In genomic region chr7:61030321-61030720, GRCm38 (mm10) we compare ENCODE assay signal across 28 mouse cellular contexts.
DNase-seq lines count a peak whose midpoint lies in the region; ATAC-seq and TF ChIP-seq lines count a peak whose summit lies in the region.
"Had no signal": no experiment of that assay in that cellular context is flagged by ENCODE, and none has a peak within 500 bp of the region (broad histone marks: within the 10 kb centered on the region; RNA-seq: fewer than 3 reads in every experiment).

No protein-coding gene starts in this region.

- DNase-seq in hindbrain, embryonic 11.5 days (ENCODE audit: low spot score), result no peak
- peak; percentile 5 for DNase-seq in left cerebral cortex, adult 11 months (ENCODE audit: low spot score)
- no peak for DNase-seq in left cerebral cortex, postnatal 4 days
- no peak for DNase-seq in midbrain, embryonic 10.5 days (ENCODE audit: low spot score)
- peak; percentile 17 for DNase-seq in midbrain, postnatal 0 days (ENCODE audit: low spot score)
- DNase-seq in cerebellum, adult 11 months, result no peak
- DNase-seq: adrenal gland, postnatal 36 days; cerebellum, adult 18-20 months; cerebellum, postnatal 25 days; embryo, embryonic 11 days; gastrocnemius, postnatal 14 days; heart, adult 18-20 months; heart, postnatal 10 days; kidney, adult 8-10 months; kidney, postnatal 14 days; lung, embryonic 14.5 days; right cerebral cortex, postnatal 14 days had no signal

- TF ChIP-seq CTCF in midbrain, postnatal 0 days (IDR thresholded peaks at IDR 0.05), result no peak

- peak overlapping the region; percentile 7; the same call in 1 of the 2 replicates for H3K4me3 ChIP-seq in hindbrain, embryonic 15.5 days
- H3K4me3 ChIP-seq in hindbrain, embryonic 11.5 days (ENCODE audit: low read depth, low read length), result no peak overlapping the region
- peak overlapping the region; percentile 11; the same call in 1 of the 2 replicates for H3K4me3 ChIP-seq in midbrain, embryonic 16.5 days (ENCODE audit: low read depth, low read length)
- no peak overlapping the region for H3K4me3 ChIP-seq in midbrain, embryonic 10.5 days
- H3K4me3 ChIP-seq in midbrain, postnatal 0 days (ENCODE audit: low read depth, low read length), result peak overlapping the region; percentile 16; the same call in 1 of the 2 replicates
- H3K4me3 ChIP-seq: embryonic facial prominence, embryonic 13.5 days; heart, embryonic 12.5 days; hindbrain, embryonic 10.5 days; intestine, embryonic 15.5 days; limb, embryonic 15.5 days had no signal

- no peak overlapping the region for H3K9ac ChIP-seq in hindbrain, embryonic 15.5 days
- H3K9ac ChIP-seq in hindbrain, embryonic 11.5 days (ENCODE audit: low read depth, low read length), result no peak overlapping the region
- no peak overlapping the region for H3K9ac ChIP-seq in midbrain, embryonic 16.5 days (ENCODE audit: low read depth, low read length)
- H3K9ac ChIP-seq in midbrain, postnatal 0 days (replicated peaks; ENCODE audit: low read length, poor library complexity, severe bottlenecking), result no peak overlapping the region
- H3K9ac ChIP-seq: embryonic facial prominence, embryonic 13.5 days; heart, embryonic 12.5 days; intestine, embryonic 15.5 days; limb, embryonic 15.5 days; liver, embryonic 14.5 days; lung, embryonic 14.5 days had no signal

- H3K27me3 ChIP-seq in hindbrain, embryonic 15.5 days, result no peaks in the 10 kb centered on the region
- H3K27me3 ChIP-seq in hindbrain, embryonic 11.5 days (ENCODE audit: control insufficient read depth, insufficient read depth, low read length), result no peaks in the 10 kb centered on the region
- no peaks in the 10 kb centered on the region for H3K27me3 ChIP-seq in midbrain, embryonic 16.5 days (ENCODE audit: control insufficient read depth, insufficient read depth, low read depth, low read length)
- no peaks in the 10 kb centered on the region for H3K27me3 ChIP-seq in midbrain, embryonic 10.5 days (ENCODE audit: low read depth, poor library complexity, severe bottlenecking)
- no peaks in the 10 kb centered on the region for H3K27me3 ChIP-seq in midbrain, postnatal 0 days (ENCODE audit: insufficient read depth, low read length)
- H3K27me3 ChIP-seq: embryonic facial prominence, embryonic 13.5 days; heart, embryonic 12.5 days; intestine, embryonic 15.5 days; limb, embryonic 15.5 days; Patski had no signal

- ATAC-seq in hindbrain, embryonic 15.5 days (ENCODE audit: low FRiP score, low read depth), result no peak
- no peak for ATAC-seq in hindbrain, embryonic 11.5 days (ENCODE audit: low FRiP score)
- ATAC-seq in midbrain, embryonic 16.5 days, result no peak
- ATAC-seq in midbrain, postnatal 0 days (ENCODE audit: low FRiP score), result no peak
- ATAC-seq: forebrain, embryonic 14.5 days; intestine, embryonic 15.5 days; Patski had no signal

- 66% methylated on average over 4 of the region's 4 CpGs for WGBS in hindbrain, embryonic 15.5 days
- 88% methylated on average over 4 of the region's 4 CpGs for WGBS in hindbrain, embryonic 11.5 days
- 57% methylated on average over 4 of the region's 4 CpGs for WGBS in midbrain, embryonic 16.5 days
- WGBS in midbrain, embryonic 10.5 days, result 88% methylated on average over 4 of the region's 4 CpGs
- 49% methylated on average over 4 of the region's 4 CpGs for whole genome bisulfite sequencing in midbrain, postnatal 0 days

- no peaks in the 10 kb centered on the region; the same call in 1 of the 2 replicates for H3K9me3 ChIP-seq in hindbrain, embryonic 15.5 days
- 0 out of 2 replicates have a peak, but pooled peaks cover 2% of the 10 kb centered on the region for H3K9me3 ChIP-seq in hindbrain, embryonic 11.5 days (ENCODE audit: control insufficient read depth, low read length)
- H3K9me3 ChIP-seq in midbrain, embryonic 16.5 days (replicated peaks; ENCODE audit: control insufficient read depth, low read length, poor library complexity, severe bottlenecking), result peaks cover 4% of the 10 kb centered on the region; the same call in 1 of the 2 replicates
- no peaks in the 10 kb centered on the region; the same call in 1 of the 2 replicates for H3K9me3 ChIP-seq in midbrain, embryonic 10.5 days (replicated peaks)
- 0 out of 2 replicates have a peak, but pooled peaks cover 7% of the 10 kb centered on the region for H3K9me3 ChIP-seq in midbrain, postnatal 0 days (ENCODE audit: low read length)
- H3K9me3 ChIP-seq: embryonic facial prominence, embryonic 13.5 days; intestine, embryonic 15.5 days; limb, embryonic 15.5 days had no signal

- intact Hi-C loops in left cerebral cortex, postnatal 4 days (cut with DNase I), result no loop called here

- peak overlapping the region; percentile 30; the same call in 1 of the 2 replicates for H3K27ac ChIP-seq in hindbrain, embryonic 15.5 days (replicated peaks)
- H3K27ac ChIP-seq in hindbrain, embryonic 11.5 days (ENCODE audit: low read depth, low read length), result no peak overlapping the region
- H3K27ac ChIP-seq in midbrain, embryonic 16.5 days (ENCODE audit: low read length), result peak overlapping the region; percentile 25; the same call in 1 of the 2 replicates
- no peak overlapping the region for H3K27ac ChIP-seq in midbrain, embryonic 10.5 days (replicated peaks)
- H3K27ac ChIP-seq in midbrain, postnatal 0 days (ENCODE audit: low read depth, low read length), result peak overlapping the region; percentile 43; the same call in 1 of the 2 replicates
- H3K27ac ChIP-seq: embryonic facial prominence, embryonic 13.5 days; hindbrain, embryonic 10.5 days; intestine, embryonic 15.5 days; limb, embryonic 15.5 days; liver, embryonic 14.5 days; stomach, postnatal 0 days had no signal

- H3K36me3 ChIP-seq in hindbrain, embryonic 15.5 days, result no peaks in the 10 kb centered on the region
- no peaks in the 10 kb centered on the region for H3K36me3 ChIP-seq in hindbrain, embryonic 11.5 days (ENCODE audit: control insufficient read depth, insufficient read depth, low read length)
- no peaks in the 10 kb centered on the region for H3K36me3 ChIP-seq in midbrain, embryonic 16.5 days (ENCODE audit: control insufficient read depth, insufficient read depth, low read length)
- no peaks in the 10 kb centered on the region for H3K36me3 ChIP-seq in midbrain, embryonic 10.5 days
- H3K36me3 ChIP-seq in midbrain, postnatal 0 days (ENCODE audit: insufficient read depth, low read length), result no peaks in the 10 kb centered on the region
- H3K36me3 ChIP-seq: embryonic facial prominence, embryonic 13.5 days; heart, embryonic 12.5 days; hindbrain, embryonic 10.5 days; intestine, embryonic 15.5 days; limb, embryonic 15.5 days had no signal

- no peaks in the 10 kb centered on the region for H3K4me1 ChIP-seq in hindbrain, embryonic 15.5 days (replicated peaks)
- H3K4me1 ChIP-seq in hindbrain, embryonic 11.5 days (replicated peaks; ENCODE audit: control insufficient read depth, insufficient read depth, low read length), result no peaks in the 10 kb centered on the region
- no peaks in the 10 kb centered on the region for H3K4me1 ChIP-seq in midbrain, embryonic 16.5 days (ENCODE audit: control insufficient read depth, insufficient read depth, low read length)
- H3K4me1 ChIP-seq in midbrain, embryonic 10.5 days, result no peaks in the 10 kb centered on the region
- H3K4me1 ChIP-seq in midbrain, postnatal 0 days (ENCODE audit: insufficient read depth, low read length), result no peaks in the 10 kb centered on the region
- H3K4me1 ChIP-seq: embryonic facial prominence, embryonic 13.5 days; heart, embryonic 12.5 days; hindbrain, embryonic 10.5 days; intestine, embryonic 15.5 days; limb, embryonic 15.5 days had no signal

- H3K4me2 ChIP-seq in hindbrain, embryonic 15.5 days, result peak overlapping the region; percentile 29
- H3K4me2 ChIP-seq in hindbrain, embryonic 11.5 days (replicated peaks; ENCODE audit: low read depth, low read length), result no peak overlapping the region
- peak overlapping the region; percentile 4; the same call in 1 of the 2 replicates for H3K4me2 ChIP-seq in midbrain, embryonic 16.5 days (ENCODE audit: low read length)
- H3K4me2 ChIP-seq in midbrain, postnatal 0 days (ENCODE audit: low read depth, low read length, poor library complexity, severe bottlenecking), result peak overlapping the region; percentile 16; the same call in 1 of the 2 replicates
- H3K4me2 ChIP-seq: embryonic facial prominence, embryonic 13.5 days; heart, embryonic 12.5 days; intestine, embryonic 15.5 days; limb, embryonic 15.5 days; lung, embryonic 14.5 days had no signal

Comparison
In these comparisons a context has a peak if more than half of its experiments do, and no peak if none do; other contexts are left out.
1. H3K27ac ChIP-seq: peak in hindbrain, embryonic 15.5 days (single experiment), midbrain, embryonic 16.5 days (single experiment) and midbrain, postnatal 0 days (single experiment); none in hindbrain, embryonic 11.5 days (single experiment) and midbrain, embryonic 10.5 days (single experiment).
2. H3K4me3 ChIP-seq: peak in hindbrain, embryonic 15.5 days (single experiment), midbrain, embryonic 16.5 days (single experiment) and midbrain, postnatal 0 days (single experiment); none in hindbrain, embryonic 11.5 days (single experiment) and midbrain, embryonic 10.5 days (single experiment).
3. DNase-seq: peak in left cerebral cortex, adult 11 months (single experiment) and midbrain, postnatal 0 days (single experiment); none in hindbrain, embryonic 11.5 days (single experiment), left cerebral cortex, postnatal 4 days (single experiment), midbrain, embryonic 10.5 days (single experiment) and cerebellum, adult 11 months (single experiment).